Mouse (Mus musculus): ENCODE results near the gene Capn13.

DNA sequence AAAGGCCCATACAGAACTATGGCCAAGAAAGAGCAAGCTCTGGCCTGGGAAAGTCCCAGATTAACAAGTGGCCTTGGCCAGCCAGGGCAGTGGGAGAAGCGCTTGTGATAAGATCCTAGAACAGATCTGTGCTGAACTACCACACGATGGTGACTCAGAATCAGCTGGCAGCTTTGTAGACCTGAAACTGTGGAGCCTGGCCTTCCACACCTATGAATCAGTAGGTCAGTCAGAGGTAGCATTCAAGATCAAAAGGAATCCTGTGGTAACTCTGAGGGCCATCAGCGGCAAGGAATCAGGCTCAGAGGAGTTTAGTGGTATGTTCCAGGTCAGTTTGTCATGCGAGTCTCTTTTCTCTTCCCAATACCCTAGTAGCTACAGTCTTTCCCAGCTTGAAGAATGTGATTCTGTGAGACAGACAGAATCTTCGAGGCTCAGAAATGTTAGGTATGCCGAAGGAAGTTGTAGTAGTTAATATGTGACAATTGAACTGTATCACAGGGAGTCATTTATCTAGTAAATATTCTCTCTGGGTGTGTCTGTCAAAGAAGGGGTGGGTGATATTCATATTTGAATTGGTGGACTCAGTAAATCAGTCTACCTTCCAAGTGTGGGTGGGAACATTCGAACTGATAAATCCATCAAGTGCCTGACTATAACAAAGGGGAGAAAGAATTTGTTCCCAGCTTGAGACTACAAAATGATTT, 22.7 kb downstream of the Capn13 start:
- TF ChIP-seq CHD2 (IDR thresholded peaks at IDR 0.05; ENCODE audit: low read depth, low read length), result no peak
- no peak for TF ChIP-seq ZC3H11A (IDR thresholded peaks at IDR 0.05; ENCODE audit: borderline replicate concordance, low read depth, low read length)
